Mouse (Mus musculus) CH12.LX (cell line): ENCODE data around the gene Ntn1. TPM values are rescaled to one million over a fixed set of nuclear protein-coding genes. Genes with fewer than 3 reads are reported as not detected.

Experiments used
- DNase-seq: peaks from one replicate; pipeline ENCODE4 v3.0.0-alpha.2; 2013; ENCODE audit errors: extremely low read depth
- H3K27ac ChIP-seq: 2 replicates; pipeline ENCODE4 v1.5.1; 2012; ENCODE audit warnings: low read depth, mild to moderate bottlenecking, control low read depth, moderate library complexity; ENCODE audit not compliant: insufficient read depth
- H3K27me3 ChIP-seq: replicated peaks from 2 replicates; pipeline ENCODE3; 2012; ENCODE audit warnings: inconsistent platforms
- H3K36me3 ChIP-seq, 2 experiments: replicated peaks in 1 of 2; 2 replicates each; pipeline versions ENCODE3 to v1.6.1; 2012; ENCODE audit warnings: inconsistent platforms in 1 of 2, low read length in 1 of 2, mild to moderate bottlenecking in 1 of 2, mixed read lengths in 1 of 2, moderate library complexity in 1 of 2; ENCODE audit not compliant: control insufficient read depth in 1 of 2, insufficient read depth in 1 of 2
- H3K4me1 ChIP-seq, 2 experiments: 2 replicates each; pipeline ENCODE4 v1.6.1; 2012; ENCODE audit warnings: inconsistent platforms in 1 of 2, moderate library complexity in 1 of 2; ENCODE audit not compliant: insufficient read depth in 2 of 2, control insufficient read depth in 1 of 2
- H3K4me2 ChIP-seq: 2 replicates; pipeline ENCODE4 v1.6.1; 2012; ENCODE audit warnings: low read depth, mild to moderate bottlenecking, control low read depth; ENCODE audit not compliant: poor library complexity, insufficient read depth, severe bottlenecking
- H3K4me3 ChIP-seq, 3 experiments: fragments of 150-350 bp in 1 of 3; sonication (generic) in 1 of 3; replicated peaks in 1 of 3; 2 replicates each; pipeline versions ENCODE3 to v1.5.1; 2011 to 2012; ENCODE audit warnings: low read depth in 2 of 3, low read length in 2 of 3, mild to moderate bottlenecking in 2 of 3, moderate library complexity in 2 of 3, control low read depth in 1 of 3, improper control_type of control experiment in 1 of 3, inconsistent platforms in 1 of 3, mixed read lengths in 1 of 3; ENCODE audit not compliant: poor library complexity in 1 of 3
- H3K79me2 ChIP-seq: replicated peaks from 2 replicates; pipeline ENCODE4 v1.6.1; 2012; ENCODE audit warnings: mild to moderate bottlenecking, moderate library complexity; ENCODE audit not compliant: control insufficient read depth, poor library complexity, insufficient read depth, severe bottlenecking; ENCODE audit errors: extremely low read depth
- H3K9ac ChIP-seq: 2 replicates; pipeline ENCODE4 v1.6.1; 2012; ENCODE audit warnings: low read depth, mild to moderate bottlenecking, control low read depth, moderate library complexity; ENCODE audit not compliant: insufficient read depth
- H3K9me3 ChIP-seq: replicated peaks from 2 replicates; pipeline ENCODE3; 2012; ENCODE audit warnings: low read length, inconsistent platforms, mixed read lengths
- BHLHE40 ChIP-seq: IDR thresholded peaks from 2 replicates; pipeline ENCODE4 v1.6.1; 2011; ENCODE audit warnings: mild to moderate bottlenecking, low read depth, low read length, improper control_type of control experiment
- CHD1 ChIP-seq: IDR thresholded peaks from 2 replicates; pipeline ENCODE4 v1.6.1; 2012; ENCODE audit warnings: low read depth, low read length, improper control_type of control experiment, inconsistent platforms
- CTCF ChIP-seq, 2 experiments: IDR thresholded peaks in 1 of 2; conservative IDR thresholded peaks in 1 of 2; 2 replicates each; pipeline ENCODE4 v1.5.1; 2011 to 2012; ENCODE audit warnings: low read depth in 2 of 2, low read length in 2 of 2, improper control_type of control experiment in 1 of 2, inconsistent platforms in 1 of 2, mild to moderate bottlenecking in 1 of 2, moderate library complexity in 1 of 2
- ELF1 ChIP-seq: IDR thresholded peaks from 2 replicates; pipeline ENCODE4 v1.6.1; 2014; ENCODE audit warnings: low read depth, mild to moderate bottlenecking, inconsistent platforms, low read length, improper control_type of control experiment
- ETS1 ChIP-seq: conservative IDR thresholded peaks from 2 replicates; pipeline ENCODE4 v1.6.1; 2012; ENCODE audit warnings: low read depth, mild to moderate bottlenecking, inconsistent platforms, low read length, improper control_type of control experiment, moderate library complexity
- GABPA ChIP-seq: IDR thresholded peaks from 2 replicates; pipeline ENCODE4 v1.6.1; 2012; ENCODE audit warnings: low read depth, low read length, improper control_type of control experiment, inconsistent platforms; ENCODE audit not compliant: insufficient replicate concordance
- JUND ChIP-seq: conservative IDR thresholded peaks from 2 replicates; pipeline ENCODE4 v1.6.1; 2011; ENCODE audit warnings: low read depth, low read length, improper control_type of control experiment
- MAZ ChIP-seq: IDR thresholded peaks from 2 replicates; pipeline ENCODE4 v1.6.1; 2012; ENCODE audit warnings: low read depth, mild to moderate bottlenecking, inconsistent platforms, low read length, improper control_type of control experiment, moderate library complexity
- MEF2A ChIP-seq: IDR thresholded peaks from 2 replicates; pipeline ENCODE4 v1.6.1; 2014; ENCODE audit warnings: low read depth, mild to moderate bottlenecking, inconsistent platforms, low read length, improper control_type of control experiment, borderline replicate concordance
- MXI1 ChIP-seq: IDR thresholded peaks from 2 replicates; pipeline ENCODE4 v1.6.1; 2011; ENCODE audit warnings: mild to moderate bottlenecking, low read depth, low read length, improper control_type of control experiment
- MYC ChIP-seq: IDR thresholded peaks from 2 replicates; pipeline ENCODE4 v1.6.1; 2011; ENCODE audit warnings: low read depth, mild to moderate bottlenecking, improper control_type of control experiment, low read length
- NELFE ChIP-seq: IDR thresholded peaks from 2 replicates; pipeline ENCODE4 v1.6.1; 2011; ENCODE audit warnings: low read depth, low read length, improper control_type of control experiment
- TCF12 ChIP-seq: IDR thresholded peaks from 2 replicates; pipeline ENCODE4 v1.6.1; 2014; ENCODE audit warnings: low read depth, mild to moderate bottlenecking, inconsistent platforms, low read length, improper control_type of control experiment
- UBTF ChIP-seq: IDR thresholded peaks from 2 replicates; pipeline ENCODE4 v1.6.1; 2012; ENCODE audit warnings: low read depth, mild to moderate bottlenecking, inconsistent platforms, low read length, improper control_type of control experiment, moderate library complexity
- ZMIZ1 ChIP-seq: IDR thresholded peaks from 2 replicates; pipeline ENCODE4 v1.6.1; 2012; ENCODE audit warnings: low read depth, mild to moderate bottlenecking, inconsistent platforms, low read length, improper control_type of control experiment
- dilution Hi-C: fragments of 300-500 bp; cut with MboI; formaldehyde crosslinking; loops from 2 replicates; pipeline ENCODE4 v1.14.3; 2020; ENCODE audit warnings: low sequenced_read_pairs; ENCODE audit not compliant: extremely low pct_unique_long_range_greater_than_20kb, extremely low pct_ligation_motif_present
- in situ Hi-C: fragments of 300-500 bp; cut with MboI; formaldehyde crosslinking; loops from 3 replicates; pipeline ENCODE4 v1.14.3; 2019; ENCODE audit warnings: low sequenced_read_pairs, low pct_ligation_motif_present, low pct_unique_long_range_greater_than_20kb, mixed read lengths
- polyA plus RNA-seq: library from polyadenylated mRNA; unstranded; fragments of >175 nt; gene quantifications from 2 replicates; pipeline ENCODE4 v1.2.1, GENCODE M21; 2012; ENCODE audit warnings: low read depth; ENCODE audit not compliant: insufficient read length
- total RNA-seq, 2 experiments: library from RNA; depleted of rRNA; stranded (reverse); fragments of 300-350 nt in 1 of 2; fragments of >200 nt in 1 of 2; gene quantifications; 2 replicates each; pipeline ENCODE4 v1.2.3; 2012 to 2014

Gene Ntn1
- total and polyA plus RNA-seq, 3 experiments, result 0.54 to 1.2 (median 0.59) TPM

- dilution Hi-C loops, result no loop called here
- in situ Hi-C loops, result no loop called here
- H3K36me3 ChIP-seq, result peaks cover 0 to 40% of the 10 kb centered on the region in 2 experiments
- no peak overlapping the region for H3K4me3 ChIP-seq
- no peaks in the 10 kb centered on the region for H3K79me2 ChIP-seq
- no peak overlapping the region for H3K27ac ChIP-seq
- TF ChIP-seq ETS1 (no peak), CHD1 (no peak), TCF12 (no peak)
- TF ChIP-seq, all 38 proteins: peak for 0
- Histone ChIP-seq H3K9ac (no peak overlapping the region), H3K9me3 (no peaks in the 10 kb centered on the region), H3K4me2 (no peak overlapping the region), H3K4me1 (peaks cover 3 to 33% of the 10 kb centered on the region in 2 experiments), H3K27me3 (no peaks in the 10 kb centered on the region)
- no peak for DNase-seq
Observed at GRCm38 (mm10) chr11:68440965-68441364, 40.3 kb upstream of the Ntn1 start.

DNA sequence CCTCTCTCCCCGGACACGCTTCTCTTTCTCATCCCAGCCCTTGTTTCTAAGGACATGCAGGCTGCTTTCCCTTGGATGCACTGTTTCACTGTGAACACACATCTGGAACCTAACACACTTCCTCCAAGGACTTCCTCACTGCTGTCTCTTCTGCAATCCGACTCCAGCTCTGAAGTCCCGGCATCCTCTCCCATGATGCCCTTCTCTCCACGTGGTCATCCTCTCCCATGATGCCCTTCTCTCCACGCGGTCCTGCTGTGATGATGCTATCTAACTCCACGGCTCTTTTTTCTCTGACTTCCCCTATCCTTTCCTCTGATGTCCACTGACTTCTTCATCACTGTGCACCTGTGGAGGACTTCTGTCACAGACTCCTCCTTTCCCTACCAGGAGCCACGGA lies 39.5 kb upstream of the Ntn1 start:
- H3K36me3 ChIP-seq, result peaks cover 0 to 40% of the 10 kb centered on the region in 2 experiments
- H3K9ac ChIP-seq, result no peak overlapping the region
- no peak overlapping the region for H3K27ac ChIP-seq
- in situ Hi-C loops, result no loop called here
- H3K79me2 ChIP-seq, result no peaks in the 10 kb centered on the region
- no peak overlapping the region for H3K4me2 ChIP-seq
- H3K4me3 ChIP-seq, result no peak overlapping the region
- H3K27me3 ChIP-seq, result no peaks in the 10 kb centered on the region
- DNase-seq, result no peak
- dilution Hi-C loops, result no loop called here
- no peaks in the 10 kb centered on the region for H3K9me3 ChIP-seq
- TF ChIP-seq MAZ, result no peak
- TF ChIP-seq NELFE, result no peak
- no peak for TF ChIP-seq TCF12
- TF ChIP-seq BHLHE40, result no peak
- no peak for TF ChIP-seq MXI1
- TF ChIP-seq JUND, result no peak
- peaks cover 9 to 39% of the 10 kb centered on the region in 2 experiments for H3K4me1 ChIP-seq

DNA sequence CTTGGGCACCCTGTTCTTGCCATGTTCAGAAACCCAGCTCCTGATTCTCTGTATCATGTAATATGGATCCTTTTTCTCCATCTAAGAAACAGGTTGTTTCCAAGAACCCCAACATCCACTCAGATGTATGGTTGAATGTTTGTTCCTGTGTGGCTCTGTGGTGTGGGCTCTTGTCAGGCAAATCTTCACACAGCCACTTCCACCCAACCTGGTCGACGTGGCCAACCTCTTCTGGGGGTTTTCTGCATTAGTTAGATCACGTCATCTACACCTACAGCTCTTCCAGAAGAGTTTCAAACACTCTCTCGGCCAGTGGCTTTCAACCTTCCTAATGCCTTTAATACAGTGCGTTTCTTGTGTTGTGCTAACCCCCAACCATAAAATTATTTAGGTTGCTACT lies 35.8 kb upstream of the Ntn1 start:
- no peak for TF ChIP-seq UBTF
- no peak for TF ChIP-seq MEF2A
- no peak for TF ChIP-seq GABPA
- no peak for TF ChIP-seq MYC
- no peak for TF ChIP-seq ZMIZ1
- no peak for TF ChIP-seq CTCF (conservative IDR thresholded peaks at IDR 0.05 in 1 of 2, IDR thresholded peaks at IDR 0.05 in 1 of 2; ENCODE audit: low read depth in 2 of 2, low read length in 2 of 2)
- no peak for TF ChIP-seq ELF1
- TF ChIP-seq, all 38 proteins: peak for 0
- H3K4me2 ChIP-seq, result no peak overlapping the region
- peaks cover 0 to 18% of the 10 kb centered on the region in 2 experiments for H3K36me3 ChIP-seq
- no peaks in the 10 kb centered on the region for H3K79me2 ChIP-seq
- dilution Hi-C loops (no loop called here), in situ Hi-C loops (loop anchor here (5.0 to 10.0 kb wide), 2 partner anchors 36 to 118 kb away; partner anchors contain the start of gene Mfsd6l)
- H3K4me3 ChIP-seq, result no peak overlapping the region
- H3K9ac ChIP-seq, result no peak overlapping the region
- no peak for DNase-seq
- no peak overlapping the region for H3K27ac ChIP-seq
- peaks cover 13 to 43% of the 10 kb centered on the region in 2 experiments for H3K4me1 ChIP-seq
- H3K9me3 ChIP-seq, result no peaks in the 10 kb centered on the region
- no peaks in the 10 kb centered on the region for H3K27me3 ChIP-seq
